Mouse (Mus musculus) hindbrain, embryonic 15.5 days (tissue): ENCODE results near the gene Casc4. TPM values are rescaled to one million over a fixed set of nuclear protein-coding genes. Genes with fewer than 3 reads are reported as not detected.

Experiments
- ATAC-seq: fragments of 200-750 bp; cut with Nextera tagmentation; 2 replicates; pipeline ENCODE4 v1.8.0; 2017; ENCODE audit warnings: low read depth, moderate number of reproducible peaks, moderate TSS enrichment; ENCODE audit not compliant: low FRiP score
- H3K27ac ChIP-seq: fragments of 300-500 bp; sonication (generic); replicated peaks from 2 replicates; pipeline ENCODE4 v1.5.1; 2015; ENCODE audit warnings: mild to moderate bottlenecking, inconsistent platforms
- H3K27me3 ChIP-seq: fragments of 300-500 bp; sonication (generic); 2 replicates; pipeline ENCODE4 v1.6.1; 2015; ENCODE audit warnings: control low read depth, inconsistent platforms
- H3K36me3 ChIP-seq: fragments of 300-500 bp; sonication (generic); 2 replicates; pipeline ENCODE4 v1.6.1; 2015; ENCODE audit warnings: control low read depth, inconsistent platforms
- H3K4me1 ChIP-seq: fragments of 300-500 bp; sonication (generic); replicated peaks from 2 replicates; pipeline ENCODE4 v1.6.1; 2015; ENCODE audit warnings: control low read depth, inconsistent platforms
- H3K4me2 ChIP-seq: fragments of 300-500 bp; sonication (generic); 2 replicates; pipeline ENCODE4 v1.6.1; 2015; ENCODE audit warnings: moderate library complexity, mild to moderate bottlenecking, inconsistent platforms
- H3K4me3 ChIP-seq: fragments of 300-500 bp; sonication (generic); 2 replicates; pipeline ENCODE4 v1.5.1; 2015; ENCODE audit warnings: mild to moderate bottlenecking, inconsistent platforms
- H3K9ac ChIP-seq: fragments of 300-500 bp; sonication (generic); 2 replicates; pipeline ENCODE4 v1.6.1; 2015; ENCODE audit warnings: inconsistent platforms
- H3K9me3 ChIP-seq: fragments of 300-500 bp; sonication (generic); 2 replicates; pipeline ENCODE4 v1.6.1; 2016; ENCODE audit warnings: control low read depth, inconsistent platforms
- WGBS: fragments of 180-500 bp; shearing (Covaris S2); methylation state at CpG from one replicate; pipeline ENCODE4 v1.1.7; 2015; 5-methylcytosine and 5-hydroxymethylcytosine counted together
- polyA plus RNA-seq: library from polyadenylated mRNA; unstranded; fragments of >200 nt; fragmentation: Nextera tagmentation; extraction: Ambion mirVana; gene quantifications from 2 replicates; pipeline ENCODE4 v1.2.1, GENCODE M21; 2015

Gene Casc4
- polyA plus RNA-seq, 1 experiment from 2014 or later = 32.4 TPM

- Histone ChIP-seq H3K4me2 (no peak overlapping the region), H3K9me3 (no peaks in the 10 kb centered on the region), H3K27ac (no peak overlapping the region), H3K4me1 (no peaks in the 10 kb centered on the region), H3K36me3 (no peaks in the 10 kb centered on the region), H3K27me3 (no peaks in the 10 kb centered on the region), H3K4me3 (no peak overlapping the region), H3K9ac (no peak overlapping the region)
- ATAC-seq = no peak
- 83% methylated on average over 3 of the region's 3 CpGs for WGBS
These were observed 76.6 kb downstream of the Casc4 start for GRCm38 (mm10) chr2:121943364-121943763.

- Histone ChIP-seq H3K4me2 (peak overlapping the region; percentile 63), H3K27ac (peak overlapping the region; percentile 92), H3K4me1 (peaks cover 27% of the 10 kb centered on the region), H3K4me3 (peak overlapping the region; percentile 90), H3K36me3 (no peaks in the 10 kb centered on the region), H3K9ac (peak overlapping the region; percentile 97), H3K27me3 (no peaks in the 10 kb centered on the region), H3K9me3 (no peaks in the 10 kb centered on the region)
- 29% methylated on average over 10 of the region's 10 CpGs for WGBS
- no peak for ATAC-seq
These were observed 88.3 kb downstream of the Casc4 start for GRCm38 (mm10) chr2:121954971-121955656.

GRCm38 (mm10) chr2:121955765-121956223, 89.0 kb downstream of the Casc4 start, which contains the start of the genes Ctdspl2 and Mageb3:
Gene Ctdspl2 (plus strand): TSS chr2:121956001.
Gene Mageb3 (minus strand): TSS chr2:121956092.
- WGBS = under 1% methylated on average over 47 of the region's 48 CpGs
- peak within 1 kb of the TSS; percentile 90 for H3K4me3 ChIP-seq
- peak within 1 kb of the TSS; percentile 97 for H3K9ac ChIP-seq
- H3K27ac ChIP-seq = peak within 1 kb of the TSS; percentile 92
- peak; percentile 97 for ATAC-seq
- 0 out of 2 replicates have a peak, but pooled peaks cover 3% of the 10 kb centered on the region for H3K36me3 ChIP-seq
- H3K27me3 ChIP-seq = no peaks in the 10 kb centered on the region
- peak within 1 kb of the TSS; percentile 63 for H3K4me2 ChIP-seq
- peaks cover 27% of the 10 kb centered on the region for H3K4me1 ChIP-seq
- no peaks in the 10 kb centered on the region for H3K9me3 ChIP-seq

- Histone ChIP-seq H3K36me3 (0 out of 2 replicates have a peak, but pooled peaks cover 5% of the 10 kb centered on the region), H3K4me1 (peaks cover 27% of the 10 kb centered on the region), H3K9me3 (no peaks in the 10 kb centered on the region), H3K4me3 (peak overlapping the region; percentile 90), H3K27ac (peak overlapping the region; percentile 92), H3K9ac (peak overlapping the region; percentile 97), H3K4me2 (peak overlapping the region; percentile 63), H3K27me3 (no peaks in the 10 kb centered on the region)
- peak; percentile 94 for ATAC-seq
- under 1% methylated on average over 47 of the region's 47 CpGs for WGBS
These were observed 89.7 kb downstream of the Casc4 start for GRCm38 (mm10) chr2:121956224-121957018.

GRCm38 (mm10) chr2:121957216-121957792, 90.5 kb downstream of the Casc4 start:
- no peaks in the 10 kb centered on the region for H3K9me3 ChIP-seq
- peak overlapping the region; percentile 90 for H3K4me3 ChIP-seq
- H3K9ac ChIP-seq = peak overlapping the region; percentile 97
- peak overlapping the region; percentile 92 for H3K27ac ChIP-seq
- H3K4me2 ChIP-seq = peak overlapping the region; percentile 63
- ATAC-seq = no peak
- peaks cover 8% of the 10 kb centered on the region; the same call in 1 of the 2 replicates for H3K36me3 ChIP-seq
- no peaks in the 10 kb centered on the region for H3K27me3 ChIP-seq
- H3K4me1 ChIP-seq = peaks cover 27% of the 10 kb centered on the region
- WGBS = 14% methylated on average over 8 of the region's 8 CpGs

Other genes starting within 250 kb of the Casc4 start
- gene Frmd5, start 59.9 kb upstream of the Casc4 start, polyA plus RNA-seq = 26.8 and 31.0 TPM in 2 replicates
- 29.3 and 34.9 TPM in 2 replicates for gene Ctdspl2, start 89.0 kb downstream of the Casc4 start, polyA plus RNA-seq
- gene Mageb3, start 89.1 kb downstream of the Casc4 start, polyA plus RNA-seq = 0.30 and 0.56 TPM in 2 replicates
- gene Eif3j1, start 161.6 kb downstream of the Casc4 start, polyA plus RNA-seq = 10.7 and 11.8 TPM in 2 replicates